Mouse (Mus musculus): Measurements from ENCODE around the gene Cfap97d2. TPM values are rescaled to one million over a fixed set of nuclear protein-coding genes. Genes with fewer than 3 reads are reported as not detected.
A peak's percentile ranks its signal among the peaks of the same experiment; 100 is the strongest.

Cfap97d2 gene
- polyA plus RNA-seq, 1 experiment from 2014 or later: not detected

- Histone ChIP-seq H3K4me2 (replicated peaks; ENCODE audit: low read depth) (peak overlapping the region; percentile 97), H3K4me1 (replicated peaks; ENCODE audit: control insufficient read depth, insufficient read depth, low read length) (no peaks in the 10 kb centered on the region), H3K27me3 (replicated peaks; ENCODE audit: control insufficient read depth, insufficient read depth, low read length) (0 out of 2 replicates have a peak, but pooled peaks cover 6% of the 10 kb centered on the region), H3K9me3 (ENCODE audit: control insufficient read depth) (no peaks in the 10 kb centered on the region), H3K4me3 (ENCODE audit: low read depth, low read length) (peak overlapping the region; percentile 75), H3K9ac (ENCODE audit: low read depth, low read length) (no peak overlapping the region), H3K36me3 (ENCODE audit: control insufficient read depth, insufficient read depth) (no peaks in the 10 kb centered on the region), H3K27ac (ENCODE audit: low read depth, low read length) (no peak overlapping the region)
- WGBS: 55% methylated on average over 4 of the region's 4 CpGs
- no peak for ATAC-seq
- TF ChIP-seq CTCF (IDR thresholded peaks at IDR 0.05; ENCODE audit: low read depth): no peak
Measured at GRCm38 (mm10) chr8:13675121-13675520, 30.6 kb upstream of the Cfap97d2 start.

- Histone ChIP-seq H3K4me3 (ENCODE audit: low read depth, low read length) (peak overlapping the region; percentile 75), H3K4me2 (replicated peaks; ENCODE audit: low read depth) (peak overlapping the region; percentile 97), H3K4me1 (replicated peaks; ENCODE audit: control insufficient read depth, insufficient read depth, low read length) (no peaks in the 10 kb centered on the region), H3K9ac (ENCODE audit: low read depth, low read length) (peak overlapping the region; percentile 44; the same call in 1 of the 2 replicates), H3K36me3 (ENCODE audit: control insufficient read depth, insufficient read depth) (no peaks in the 10 kb centered on the region), H3K27ac (ENCODE audit: low read depth, low read length) (0 out of 2 replicates have a peak overlapping the region, but pooled peaks have one; percentile 67), H3K27me3 (replicated peaks; ENCODE audit: control insufficient read depth, insufficient read depth, low read length) (0 out of 2 replicates have a peak, but pooled peaks cover 6% of the 10 kb centered on the region), H3K9me3 (ENCODE audit: control insufficient read depth) (no peaks in the 10 kb centered on the region)
- no peak for ATAC-seq
- TF ChIP-seq CTCF (IDR thresholded peaks at IDR 0.05; ENCODE audit: low read depth): no peak
- 40% methylated on average over 8 of the region's 8 CpGs for WGBS
Measured at GRCm38 (mm10) chr8:13675524-13675923, 30.2 kb upstream of the Cfap97d2 start.

- WGBS: 2% methylated on average over 12 of the region's 12 CpGs
- TF ChIP-seq CTCF (IDR thresholded peaks at IDR 0.05; ENCODE audit: low read depth): peak; percentile 52
- peak; percentile 23 for ATAC-seq
Measured at GRCm38 (mm10) chr8:13676302-13676700, 29.4 kb upstream of the Cfap97d2 start.

GRCm38 (mm10) chr8:13676701-13677412, 28.8 kb upstream of the Cfap97d2 start:
- H3K27ac ChIP-seq (ENCODE audit: low read depth, low read length): peak overlapping the region; percentile 67
- H3K36me3 ChIP-seq (ENCODE audit: control insufficient read depth, insufficient read depth): no peaks in the 10 kb centered on the region
- WGBS: under 1% methylated on average over 46 of the region's 47 CpGs
- ATAC-seq: peak; percentile 44
- H3K9me3 ChIP-seq (ENCODE audit: control insufficient read depth): no peaks in the 10 kb centered on the region
- peak overlapping the region; percentile 97 for H3K4me2 ChIP-seq (replicated peaks; ENCODE audit: low read depth)
- no peaks in the 10 kb centered on the region for H3K4me1 ChIP-seq (replicated peaks; ENCODE audit: control insufficient read depth, insufficient read depth, low read length)
- H3K4me3 ChIP-seq (ENCODE audit: low read depth, low read length): peak overlapping the region; percentile 75
- peak; percentile 54 for TF ChIP-seq CTCF (IDR thresholded peaks at IDR 0.05; ENCODE audit: low read depth)
- H3K27me3 ChIP-seq (replicated peaks; ENCODE audit: control insufficient read depth, insufficient read depth, low read length): 0 out of 2 replicates have a peak, but pooled peaks cover 6% of the 10 kb centered on the region
- peak overlapping the region; percentile 70 for H3K9ac ChIP-seq (ENCODE audit: low read depth, low read length)

More at GRCm38 (mm10) chr8:13676302-13676700, 29.4 kb upstream of the Cfap97d2 start:
- Histone ChIP-seq H3K27ac (ENCODE audit: low read depth, low read length) (peak overlapping the region; percentile 67), H3K9me3 (ENCODE audit: control insufficient read depth) (no peaks in the 10 kb centered on the region), H3K4me3 (ENCODE audit: low read depth, low read length) (peak overlapping the region; percentile 75), H3K9ac (ENCODE audit: low read depth, low read length) (peak overlapping the region; percentile 70; the same call in 1 of the 2 replicates), H3K4me1 (replicated peaks; ENCODE audit: control insufficient read depth, insufficient read depth, low read length) (no peaks in the 10 kb centered on the region), H3K27me3 (replicated peaks; ENCODE audit: control insufficient read depth, insufficient read depth, low read length) (0 out of 2 replicates have a peak, but pooled peaks cover 6% of the 10 kb centered on the region), H3K4me2 (replicated peaks; ENCODE audit: low read depth) (peak overlapping the region; percentile 97), H3K36me3 (ENCODE audit: control insufficient read depth, insufficient read depth) (no peaks in the 10 kb centered on the region)

GRCm38 (mm10) chr8:13677413-13677883, 28.2 kb upstream of the Cfap97d2 start, which contains the start of gene Rasa3:
Gene Rasa3 (minus strand): TSS chr8:13677603.
- TF ChIP-seq CTCF (IDR thresholded peaks at IDR 0.05; ENCODE audit: low read depth): no peak
- under 1% methylated on average over 42 of the region's 42 CpGs for WGBS
- 0 out of 2 replicates have a peak, but pooled peaks cover 6% of the 10 kb centered on the region for H3K27me3 ChIP-seq (replicated peaks; ENCODE audit: control insufficient read depth, insufficient read depth, low read length)
- ATAC-seq: peak; percentile 96
- no peaks in the 10 kb centered on the region for H3K4me1 ChIP-seq (replicated peaks; ENCODE audit: control insufficient read depth, insufficient read depth, low read length)
- peak within 1 kb of the TSS; percentile 75 for H3K4me3 ChIP-seq (ENCODE audit: low read depth, low read length)
- peak within 1 kb of the TSS; percentile 97 for H3K4me2 ChIP-seq (replicated peaks; ENCODE audit: low read depth)
- no peaks in the 10 kb centered on the region for H3K9me3 ChIP-seq (ENCODE audit: control insufficient read depth)
- H3K36me3 ChIP-seq (ENCODE audit: control insufficient read depth, insufficient read depth): no peaks in the 10 kb centered on the region
- peak within 1 kb of the TSS; percentile 67 for H3K27ac ChIP-seq (ENCODE audit: low read depth, low read length)
- H3K9ac ChIP-seq (ENCODE audit: low read depth, low read length): peak within 1 kb of the TSS; percentile 70

- Histone ChIP-seq H3K4me3 (ENCODE audit: low read depth, low read length) (peak overlapping the region; percentile 75; the same call in 1 of the 2 replicates), H3K4me2 (replicated peaks; ENCODE audit: low read depth) (peak overlapping the region; percentile 97), H3K36me3 (ENCODE audit: control insufficient read depth, insufficient read depth) (no peaks in the 10 kb centered on the region), H3K9me3 (ENCODE audit: control insufficient read depth) (no peaks in the 10 kb centered on the region), H3K27me3 (replicated peaks; ENCODE audit: control insufficient read depth, insufficient read depth, low read length) (0 out of 2 replicates have a peak, but pooled peaks cover 6% of the 10 kb centered on the region), H3K4me1 (replicated peaks; ENCODE audit: control insufficient read depth, insufficient read depth, low read length) (no peaks in the 10 kb centered on the region), H3K27ac (ENCODE audit: low read depth, low read length) (no peak overlapping the region), H3K9ac (ENCODE audit: low read depth, low read length) (no peak overlapping the region)
- WGBS: 28% methylated on average over 8 of the region's 8 CpGs
- ATAC-seq: no peak
- TF ChIP-seq CTCF (IDR thresholded peaks at IDR 0.05; ENCODE audit: low read depth): no peak
Measured at GRCm38 (mm10) chr8:13678182-13678581, 27.5 kb upstream of the Cfap97d2 start.
